Mouse (Mus musculus) CH12.LX (cell line): ENCODE measurements at regions not wholly inside any gene's neighbourhood (a gene's known extent, or its start where the extent isn't known, plus 50 kb on each side); places are given as distances from the start of the nearest gene placed in this dataset.
A peak's percentile ranks its signal among the peaks of the same experiment; 100 is the strongest.

Experiments
- DNase-seq: peaks from one replicate; pipeline ENCODE4 v3.0.0-alpha.2; 2013; ENCODE audit errors: extremely low read depth
- H3K27ac ChIP-seq: 2 replicates; pipeline ENCODE4 v1.5.1; 2012; ENCODE audit warnings: low read depth, mild to moderate bottlenecking, control low read depth, moderate library complexity; ENCODE audit not compliant: insufficient read depth
- H3K27me3 ChIP-seq: replicated peaks from 2 replicates; pipeline ENCODE3; 2012; ENCODE audit warnings: inconsistent platforms
- H3K36me3 ChIP-seq, 2 experiments: replicated peaks in 1 of 2; 2 replicates each; pipeline versions ENCODE3 to v1.6.1; 2012; ENCODE audit warnings: inconsistent platforms in 1 of 2, low read length in 1 of 2, mild to moderate bottlenecking in 1 of 2, mixed read lengths in 1 of 2, moderate library complexity in 1 of 2; ENCODE audit not compliant: control insufficient read depth in 1 of 2, insufficient read depth in 1 of 2
- H3K4me1 ChIP-seq, 2 experiments: 2 replicates each; pipeline ENCODE4 v1.6.1; 2012; ENCODE audit warnings: inconsistent platforms in 1 of 2, moderate library complexity in 1 of 2; ENCODE audit not compliant: insufficient read depth in 2 of 2, control insufficient read depth in 1 of 2
- H3K4me2 ChIP-seq: 2 replicates; pipeline ENCODE4 v1.6.1; 2012; ENCODE audit warnings: low read depth, mild to moderate bottlenecking, control low read depth; ENCODE audit not compliant: poor library complexity, insufficient read depth, severe bottlenecking
- H3K4me3 ChIP-seq, 3 experiments: fragments of 150-350 bp in 1 of 3; sonication (generic) in 1 of 3; replicated peaks in 1 of 3; 2 replicates each; pipeline versions ENCODE3 to v1.5.1; 2011 to 2012; ENCODE audit warnings: low read depth in 2 of 3, low read length in 2 of 3, mild to moderate bottlenecking in 2 of 3, moderate library complexity in 2 of 3, control low read depth in 1 of 3, improper control_type of control experiment in 1 of 3, inconsistent platforms in 1 of 3, mixed read lengths in 1 of 3; ENCODE audit not compliant: poor library complexity in 1 of 3
- H3K79me2 ChIP-seq: replicated peaks from 2 replicates; pipeline ENCODE4 v1.6.1; 2012; ENCODE audit warnings: mild to moderate bottlenecking, moderate library complexity; ENCODE audit not compliant: control insufficient read depth, poor library complexity, insufficient read depth, severe bottlenecking; ENCODE audit errors: extremely low read depth
- H3K9ac ChIP-seq: 2 replicates; pipeline ENCODE4 v1.6.1; 2012; ENCODE audit warnings: low read depth, mild to moderate bottlenecking, control low read depth, moderate library complexity; ENCODE audit not compliant: insufficient read depth
- H3K9me3 ChIP-seq: replicated peaks from 2 replicates; pipeline ENCODE3; 2012; ENCODE audit warnings: low read length, inconsistent platforms, mixed read lengths
- BHLHE40 ChIP-seq: IDR thresholded peaks from 2 replicates; pipeline ENCODE4 v1.6.1; 2011; ENCODE audit warnings: mild to moderate bottlenecking, low read depth, low read length, improper control_type of control experiment
- CHD1 ChIP-seq: IDR thresholded peaks from 2 replicates; pipeline ENCODE4 v1.6.1; 2012; ENCODE audit warnings: low read depth, low read length, improper control_type of control experiment, inconsistent platforms
- CHD2 ChIP-seq: IDR thresholded peaks from 2 replicates; pipeline ENCODE4 v1.6.1; 2011; ENCODE audit warnings: low read length, improper control_type of control experiment
- E2F4 ChIP-seq: IDR thresholded peaks from 2 replicates; pipeline ENCODE4 v1.6.1; 2011; ENCODE audit warnings: low read depth, low read length, improper control_type of control experiment; ENCODE audit not compliant: insufficient replicate concordance
- ELF1 ChIP-seq: IDR thresholded peaks from 2 replicates; pipeline ENCODE4 v1.6.1; 2014; ENCODE audit warnings: low read depth, mild to moderate bottlenecking, inconsistent platforms, low read length, improper control_type of control experiment
- EP300 ChIP-seq: IDR thresholded peaks from 2 replicates; pipeline ENCODE4 v1.6.1; 2011; ENCODE audit warnings: low read length, improper control_type of control experiment
- ETS1 ChIP-seq: conservative IDR thresholded peaks from 2 replicates; pipeline ENCODE4 v1.6.1; 2012; ENCODE audit warnings: low read depth, mild to moderate bottlenecking, inconsistent platforms, low read length, improper control_type of control experiment, moderate library complexity
- GABPA ChIP-seq: IDR thresholded peaks from 2 replicates; pipeline ENCODE4 v1.6.1; 2012; ENCODE audit warnings: low read depth, low read length, improper control_type of control experiment, inconsistent platforms; ENCODE audit not compliant: insufficient replicate concordance
- JUND ChIP-seq: conservative IDR thresholded peaks from 2 replicates; pipeline ENCODE4 v1.6.1; 2011; ENCODE audit warnings: low read depth, low read length, improper control_type of control experiment
- MAZ ChIP-seq: IDR thresholded peaks from 2 replicates; pipeline ENCODE4 v1.6.1; 2012; ENCODE audit warnings: low read depth, mild to moderate bottlenecking, inconsistent platforms, low read length, improper control_type of control experiment, moderate library complexity
- NELFE ChIP-seq: IDR thresholded peaks from 2 replicates; pipeline ENCODE4 v1.6.1; 2011; ENCODE audit warnings: low read depth, low read length, improper control_type of control experiment
- NRF1 ChIP-seq: IDR thresholded peaks from 2 replicates; pipeline ENCODE4 v1.6.1; 2014; ENCODE audit warnings: low read depth, mild to moderate bottlenecking, inconsistent platforms, low read length, improper control_type of control experiment, moderate library complexity
- PAX5 ChIP-seq: IDR thresholded peaks from 2 replicates; pipeline ENCODE4 v1.6.1; 2012; ENCODE audit warnings: low read length, inconsistent platforms, mixed read lengths
- POLR2A ChIP-seq: IDR thresholded peaks from 2 replicates; pipeline ENCODE4 v1.6.1; 2011; ENCODE audit warnings: low read depth, mild to moderate bottlenecking, improper control_type of control experiment, low read length
- RAD21 ChIP-seq: IDR thresholded peaks from 2 replicates; pipeline ENCODE4 v1.6.1; 2011; ENCODE audit warnings: low read depth, mild to moderate bottlenecking, low read length, improper control_type of control experiment, moderate library complexity
- SIN3A ChIP-seq: IDR thresholded peaks from 2 replicates; pipeline ENCODE4 v1.6.1; 2012; ENCODE audit warnings: low read length, improper control_type of control experiment, inconsistent platforms
- SMC3 ChIP-seq: IDR thresholded peaks from 2 replicates; pipeline ENCODE4 v1.6.1; 2011; ENCODE audit warnings: low read depth, low read length, improper control_type of control experiment
- TBP ChIP-seq: conservative IDR thresholded peaks from 2 replicates; pipeline ENCODE4 v1.6.1; 2011; ENCODE audit warnings: low read depth, low read length, improper control_type of control experiment
- USF1 ChIP-seq: IDR thresholded peaks from 2 replicates; pipeline ENCODE4 v1.6.1; 2014; ENCODE audit warnings: low read depth, mild to moderate bottlenecking, inconsistent platforms, low read length, improper control_type of control experiment
- USF2 ChIP-seq: conservative IDR thresholded peaks from 2 replicates; pipeline ENCODE4 v1.6.1; 2011; ENCODE audit warnings: low read depth, low read length, improper control_type of control experiment
- ZKSCAN1 ChIP-seq: IDR thresholded peaks from 2 replicates; pipeline ENCODE4 v1.6.1; 2012; ENCODE audit warnings: low read depth, inconsistent platforms, low read length, improper control_type of control experiment, borderline replicate concordance
- ZMIZ1 ChIP-seq: IDR thresholded peaks from 2 replicates; pipeline ENCODE4 v1.6.1; 2012; ENCODE audit warnings: low read depth, mild to moderate bottlenecking, inconsistent platforms, low read length, improper control_type of control experiment
- dilution Hi-C: fragments of 300-500 bp; cut with MboI; formaldehyde crosslinking; loops from 2 replicates; pipeline ENCODE4 v1.14.3; 2020; ENCODE audit warnings: low sequenced_read_pairs; ENCODE audit not compliant: extremely low pct_unique_long_range_greater_than_20kb, extremely low pct_ligation_motif_present
- in situ Hi-C: fragments of 300-500 bp; cut with MboI; formaldehyde crosslinking; loops from 3 replicates; pipeline ENCODE4 v1.14.3; 2019; ENCODE audit warnings: low sequenced_read_pairs, low pct_ligation_motif_present, low pct_unique_long_range_greater_than_20kb, mixed read lengths

DNA sequence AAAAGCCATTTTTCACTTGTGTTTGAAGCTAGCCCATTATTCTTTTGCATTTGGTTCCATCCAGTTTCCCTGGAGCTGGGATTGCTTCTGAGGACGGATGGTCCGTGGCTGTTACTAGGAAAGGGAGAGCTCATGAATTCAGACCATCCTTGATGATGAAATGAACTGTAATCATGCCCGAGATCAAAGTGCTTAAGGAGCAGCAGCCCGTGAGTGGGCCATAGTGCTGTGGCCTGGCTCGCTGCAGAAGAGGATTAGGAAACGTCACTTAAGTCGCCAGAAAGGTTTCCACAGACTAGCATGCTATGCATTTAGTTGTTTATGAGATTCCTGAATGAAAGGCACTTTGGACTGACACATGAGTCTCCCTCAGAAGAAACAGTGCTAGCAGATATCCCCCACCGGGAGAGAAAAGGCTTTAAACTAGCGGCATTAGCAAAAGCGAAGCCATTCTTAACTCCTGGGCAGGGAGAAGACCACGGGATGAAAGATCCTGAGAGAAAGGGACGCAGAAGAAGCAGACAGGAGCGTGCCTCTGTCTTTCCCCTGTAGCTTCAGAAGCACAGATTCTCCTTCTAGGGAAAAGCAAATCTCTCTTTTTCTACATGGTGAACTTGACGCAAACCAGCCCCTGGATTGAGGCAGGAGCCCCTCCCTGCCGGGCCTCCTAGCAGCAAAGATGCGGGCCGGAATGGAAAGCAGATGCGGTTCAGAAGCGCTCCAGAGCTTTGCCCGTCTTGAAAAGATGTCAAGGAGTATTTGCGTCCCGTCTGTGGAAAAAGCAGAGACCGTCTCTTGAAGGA, 187.3 kb upstream of the Lef1 start:
- H3K4me2 ChIP-seq, result peak overlapping the region; percentile 14
- dilution Hi-C loops, result no loop called here
- H3K9ac ChIP-seq, result 0 out of 2 replicates have a peak overlapping the region, but pooled peaks have one; percentile 6
- in situ Hi-C loops, result no loop called here
- no peak for TF ChIP-seq ETS1
- TF ChIP-seq RAD21, result no peak
- TF ChIP-seq SMC3, result no peak
- TF ChIP-seq NRF1, result no peak
- no peak for TF ChIP-seq NELFE
- TF ChIP-seq CHD1, result no peak
- no peak for TF ChIP-seq POLR2A
- no peak for TF ChIP-seq USF1
- TF ChIP-seq SIN3A, result no peak
- TF ChIP-seq CHD2, result no peak
- no peak for TF ChIP-seq MAZ
- no peak for TF ChIP-seq USF2
- TF ChIP-seq JUND, result no peak
- TF ChIP-seq ZMIZ1, result no peak
- no peak for TF ChIP-seq E2F4
- no peak for TF ChIP-seq BHLHE40
- TF ChIP-seq EP300, result no peak
- no peak for TF ChIP-seq PAX5
- TF ChIP-seq TBP, result no peak
- no peak for TF ChIP-seq ELF1
- no peak for DNase-seq
- no peaks in the 10 kb centered on the region for H3K27me3 ChIP-seq
- peaks cover 7 to 17% of the 10 kb centered on the region in 2 experiments for H3K4me1 ChIP-seq
- H3K4me3 ChIP-seq, result no peak overlapping the region
- H3K27ac ChIP-seq, result no peak overlapping the region
- peaks cover 2% of the 10 kb centered on the region for H3K9me3 ChIP-seq
- H3K36me3 ChIP-seq, result no peaks in the 10 kb centered on the region
- H3K79me2 ChIP-seq, result no peaks in the 10 kb centered on the region

DNA sequence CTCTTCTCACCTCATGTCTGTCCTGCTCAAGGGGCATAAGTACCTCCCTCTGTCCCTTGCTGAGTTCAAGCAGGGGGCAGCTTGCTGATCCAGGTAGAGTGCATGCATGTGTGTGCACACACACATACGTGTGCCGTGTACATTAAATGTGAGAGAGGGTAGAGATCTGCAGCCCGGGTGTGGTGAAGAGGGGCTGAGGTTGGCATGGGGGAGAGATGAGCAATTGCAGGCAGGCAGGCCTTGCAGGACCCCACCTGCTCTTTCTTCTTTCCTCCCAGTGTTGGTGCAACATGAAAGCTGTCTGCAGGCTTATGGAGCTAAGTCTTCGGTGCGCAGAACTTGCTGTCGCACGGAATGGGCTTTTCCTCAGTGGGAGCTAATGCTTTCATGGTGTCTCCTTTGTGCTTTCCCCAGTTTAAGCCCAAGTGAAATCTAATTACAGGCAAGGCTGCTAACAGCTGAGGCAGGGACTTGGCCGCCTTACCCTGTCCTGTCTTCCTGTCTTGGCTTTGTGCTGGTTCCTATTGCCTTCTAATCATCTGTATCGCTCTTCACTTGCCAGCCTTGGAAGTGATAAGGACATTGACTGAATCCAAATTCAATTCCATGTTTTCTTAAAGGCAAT, 188.5 kb upstream of the Lef1 start:
- Histone ChIP-seq H3K79me2 (no peaks in the 10 kb centered on the region), H3K4me3 (no peak overlapping the region), H3K27me3 (no peaks in the 10 kb centered on the region), H3K9me3 (peaks cover 7% of the 10 kb centered on the region), H3K9ac (no peak overlapping the region), H3K27ac (no peak overlapping the region), H3K4me1 (peaks cover 7 to 14% of the 10 kb centered on the region in 2 experiments), H3K36me3 (no peaks in the 10 kb centered on the region), H3K4me2 (no peak overlapping the region)
- no peak for DNase-seq
- dilution Hi-C loops (no loop called here), in situ Hi-C loops (no loop called here)
- TF ChIP-seq GABPA (no peak), ZKSCAN1 (no peak), SIN3A (no peak)
